Comparison of ENCODE assay signal across 19 mouse cellular contexts in genomic region chr16:30974549-30974948, GRCm38 (mm10).
DNase-seq lines count a peak whose midpoint lies in the region; ATAC-seq lines count a peak whose summit lies in the region.
"Had no signal": no experiment of that assay in that cellular context is flagged by ENCODE, and none has a peak within 500 bp of the region (broad histone marks: within the 10 kb centered on the region; RNA-seq: fewer than 3 reads in every experiment).

No protein-coding gene starts in this region.

- H3K9ac ChIP-seq in midbrain, embryonic 13.5 days (replicated peaks): no peak overlapping the region
- no peak overlapping the region for H3K9ac ChIP-seq in midbrain, embryonic 11.5 days (ENCODE audit: low read length)
- H3K9ac ChIP-seq: hindbrain, embryonic 15.5 days; kidney, embryonic 15.5 days; neural tube, embryonic 13.5 days had no signal

- H3K4me2 ChIP-seq in midbrain, embryonic 13.5 days (replicated peaks): no peak overlapping the region
- no peak overlapping the region for H3K4me2 ChIP-seq in midbrain, embryonic 11.5 days
- H3K4me2 ChIP-seq: hindbrain, embryonic 15.5 days; kidney, embryonic 15.5 days; neural tube, embryonic 13.5 days had no signal

- H3K27me3 ChIP-seq in megakaryocyte, embryonic 14.5 days (replicated peaks): no peaks in the 10 kb centered on the region
- no peaks in the 10 kb centered on the region for H3K27me3 ChIP-seq in midbrain, embryonic 13.5 days
- H3K27me3 ChIP-seq in midbrain, embryonic 11.5 days (ENCODE audit: control insufficient read depth, insufficient read depth, low read length): no peaks in the 10 kb centered on the region; the same call in 1 of the 2 replicates
- H3K27me3 ChIP-seq: hindbrain, embryonic 15.5 days; kidney, embryonic 15.5 days; neural tube, embryonic 13.5 days; Patski had no signal

- ATAC-seq in granulocyte monocyte progenitor cell, adult 5-6 weeks (replicated peaks; ENCODE audit: poor library complexity, severe bottlenecking): peak; percentile 30
- ATAC-seq in midbrain, embryonic 13.5 days: no peak
- no peak for ATAC-seq in midbrain, embryonic 11.5 days (ENCODE audit: low FRiP score)
- ATAC-seq: Patski had no signal

- WGBS in midbrain, embryonic 13.5 days: 92% methylated on average over 12 of the region's 12 CpGs
- WGBS in midbrain, embryonic 11.5 days: 91% methylated on average over 12 of the region's 12 CpGs

- no peaks in the 10 kb centered on the region for H3K9me3 ChIP-seq in megakaryocyte, embryonic 14.5 days
- H3K9me3 ChIP-seq in midbrain, embryonic 13.5 days: no peaks in the 10 kb centered on the region
- H3K9me3 ChIP-seq in midbrain, embryonic 11.5 days (ENCODE audit: control insufficient read depth, low read length): no peaks in the 10 kb centered on the region
- H3K9me3 ChIP-seq: hindbrain, embryonic 15.5 days; kidney, embryonic 15.5 days; limb, embryonic 10.5 days; neural tube, embryonic 13.5 days had no signal

- H3K27ac ChIP-seq in midbrain, embryonic 13.5 days: no peak overlapping the region
- H3K27ac ChIP-seq in midbrain, embryonic 11.5 days (ENCODE audit: low read depth, low read length): no peak overlapping the region
- H3K27ac ChIP-seq: hindbrain, embryonic 15.5 days; kidney, embryonic 15.5 days; limb, embryonic 10.5 days; neural tube, embryonic 13.5 days had no signal

- peaks cover 100% of the 10 kb centered on the region for H3K4me1 ChIP-seq in megakaryocyte, embryonic 14.5 days
- H3K4me1 ChIP-seq in midbrain, embryonic 13.5 days (replicated peaks): peaks cover 24% of the 10 kb centered on the region
- H3K4me1 ChIP-seq in midbrain, embryonic 11.5 days (ENCODE audit: control insufficient read depth, insufficient read depth, low read length): peaks cover 7% of the 10 kb centered on the region

- peaks cover 3% of the 10 kb centered on the region for H3K36me3 ChIP-seq in megakaryocyte, embryonic 14.5 days (replicated peaks; ENCODE audit: low read length)
- no peaks in the 10 kb centered on the region for H3K36me3 ChIP-seq in midbrain, embryonic 13.5 days
- H3K36me3 ChIP-seq in midbrain, embryonic 11.5 days (ENCODE audit: control insufficient read depth, insufficient read depth, low read length): no peaks in the 10 kb centered on the region
- H3K36me3 ChIP-seq: hindbrain, embryonic 15.5 days; kidney, embryonic 15.5 days; limb, embryonic 10.5 days; neural tube, embryonic 13.5 days had no signal

- peak overlapping the region; percentile 55 for H3K4me3 ChIP-seq in megakaryocyte, embryonic 14.5 days (replicated peaks)
- no peak overlapping the region for H3K4me3 ChIP-seq in midbrain, embryonic 13.5 days (replicated peaks)
- no peak overlapping the region for H3K4me3 ChIP-seq in midbrain, embryonic 11.5 days (ENCODE audit: low read depth, low read length)
- H3K4me3 ChIP-seq: hindbrain, embryonic 15.5 days; kidney, embryonic 15.5 days; limb, embryonic 10.5 days; neural tube, embryonic 13.5 days had no signal

- peak; percentile 7 for DNase-seq in kidney, postnatal 10 days
- no peak for DNase-seq in kidney, postnatal 4 days
- peak; percentile 48 for DNase-seq in B cell, adult 2 months
- DNase-seq in urinary bladder, adult 18-20 months (ENCODE audit: low spot score in 2 of 2): no peak
- no peak for DNase-seq in midbrain, embryonic 11.5 days (ENCODE audit: low spot score, missing footprints)
- DNase-seq: adrenal gland, adult 2 months; cerebellum, adult 9-11 months; gastrocnemius, postnatal 36 days; lung, postnatal 10 days; spleen, adult 18-20 months; thymus, postnatal 14 days had no signal

Comparison
In these comparisons a context has a peak if more than half of its experiments do, and no peak if none do; other contexts are left out.
1. DNase-seq: peak in kidney, postnatal 10 days (single experiment) and B cell, adult 2 months (2 of 2); none in kidney, postnatal 4 days (0 of 2), urinary bladder, adult 18-20 months (0 of 2) and midbrain, embryonic 11.5 days (single experiment).